ENCODE assay signal across 8 mouse cellular contexts in genomic region chr4:132884844-132885374, GRCm38 (mm10). TPM values are rescaled to one million over a fixed set of nuclear protein-coding genes. Genes with fewer than 3 reads are reported as not detected.
A peak's percentile ranks its signal among the peaks of the same experiment; 100 is the strongest.
DNase-seq lines count a peak whose midpoint lies in the region; ATAC-seq and TF ChIP-seq lines count a peak whose summit lies in the region.

No protein-coding gene starts in this region.

- peak overlapping the region; percentile 67 for H3K4me2 ChIP-seq in forebrain, postnatal 0 days (ENCODE audit: low read depth)
- peak overlapping the region; percentile 93 for H3K4me2 ChIP-seq in liver, embryonic 12.5 days
- peak overlapping the region; percentile 87 for H3K4me2 ChIP-seq in neural tube, embryonic 15.5 days

- no peak for TF ChIP-seq CTCF in forebrain, postnatal 0 days (IDR thresholded peaks at IDR 0.05; ENCODE audit: low read depth)

- 6% methylated on average over 9 of the region's 9 CpGs for WGBS in forebrain, postnatal 0 days
- 11% methylated on average over 9 of the region's 9 CpGs for WGBS in liver, embryonic 12.5 days (ENCODE audit: insufficient replicate concordance)
- WGBS in neural tube, embryonic 15.5 days = 17% methylated on average over 9 of the region's 9 CpGs

- H3K9ac ChIP-seq in ES-E14 (ENCODE audit: insufficient read depth, low read depth, low read length, poor library complexity, severe bottlenecking) = peak overlapping the region; percentile 92
- H3K9ac ChIP-seq in forebrain, postnatal 0 days = peak overlapping the region; percentile 82
- H3K9ac ChIP-seq in liver, embryonic 12.5 days = peak overlapping the region; percentile 92
- peak overlapping the region; percentile 97 for H3K9ac ChIP-seq in neural tube, embryonic 15.5 days (replicated peaks)

- DNase-seq in cerebellum, adult 9-11 months = peak; percentile 16
- no peak for DNase-seq in cerebellum, postnatal 25 days
- DNase-seq in ES-E14 (ENCODE audit: low read depth, low spot score) = no peak
- no peak for DNase-seq in forebrain, postnatal 0 days
- DNase-seq in kidney, postnatal 4 days = no peak
- DNase-seq in gastrocnemius, adult 18-20 months (ENCODE audit: low spot score) = no peak

- H3K27me3 ChIP-seq in forebrain, postnatal 0 days (ENCODE audit: insufficient read depth, low read length) = no peaks in the 10 kb centered on the region
- no peaks in the 10 kb centered on the region for H3K27me3 ChIP-seq in liver, embryonic 12.5 days (replicated peaks)
- no peaks in the 10 kb centered on the region for H3K27me3 ChIP-seq in neural tube, embryonic 15.5 days (replicated peaks)

- ATAC-seq in forebrain, postnatal 0 days = no peak
- no peak for ATAC-seq in liver, embryonic 12.5 days
- ATAC-seq in neural tube, embryonic 15.5 days (ENCODE audit: low FRiP score) = no peak

- in situ Hi-C loops in ES-E14 (cut with MboI; ENCODE audit: low sequenced_read_pairs in 2 of 2, unreplicated experiment in 2 of 2) = no loop called here

- H3K27ac ChIP-seq in ES-E14 (ENCODE audit: insufficient read depth, low read depth, low read length, poor library complexity, severe bottlenecking) = 0 out of 2 replicates have a peak overlapping the region, but pooled peaks have one; percentile 56
- no peak overlapping the region for H3K27ac ChIP-seq in forebrain, postnatal 0 days (ENCODE audit: low read depth, low read length)
- H3K27ac ChIP-seq in liver, embryonic 12.5 days = peak overlapping the region; percentile 89
- H3K27ac ChIP-seq in neural tube, embryonic 15.5 days (replicated peaks) = peak overlapping the region; percentile 87

- no peaks in the 10 kb centered on the region; a peak in 1 of 4 replicates for H3K4me1 ChIP-seq in ES-E14 (ENCODE audit: control insufficient read depth in 2 of 2, insufficient read depth in 2 of 2, low read length in 2 of 2, poor library complexity in 1 of 2)
- peaks cover 8% of the 10 kb centered on the region; the same call in 1 of the 2 replicates for H3K4me1 ChIP-seq in forebrain, postnatal 0 days (ENCODE audit: insufficient read depth)
- peaks cover 28% of the 10 kb centered on the region for H3K4me1 ChIP-seq in liver, embryonic 12.5 days
- peaks cover 36% of the 10 kb centered on the region for H3K4me1 ChIP-seq in neural tube, embryonic 15.5 days

- peaks cover 2% of the 10 kb centered on the region; the same call in 1 of the 2 replicates for H3K36me3 ChIP-seq in ES-E14 (ENCODE audit: control insufficient read depth, insufficient read depth, low read length, poor library complexity, severe bottlenecking)
- peaks cover 5% of the 10 kb centered on the region; the same call in 1 of the 2 replicates for H3K36me3 ChIP-seq in forebrain, postnatal 0 days (ENCODE audit: insufficient read depth)
- H3K36me3 ChIP-seq in liver, embryonic 12.5 days = peaks cover 14% of the 10 kb centered on the region
- peaks cover 6% of the 10 kb centered on the region; the same call in 1 of the 2 replicates for H3K36me3 ChIP-seq in neural tube, embryonic 15.5 days

- peak overlapping the region; percentile 83 to 91 for H3K4me3 ChIP-seq in ES-E14 (ENCODE audit: insufficient read depth in 1 of 2, low read depth in 1 of 2, low read length in 2 of 2, poor library complexity in 1 of 2, severe bottlenecking in 1 of 2)
- H3K4me3 ChIP-seq in forebrain, postnatal 0 days (ENCODE audit: low read depth, low read length) = peak overlapping the region; percentile 75
- H3K4me3 ChIP-seq in liver, embryonic 12.5 days = peak overlapping the region; percentile 83
- peak overlapping the region; percentile 98 for H3K4me3 ChIP-seq in neural tube, embryonic 15.5 days (replicated peaks)

- no peaks in the 10 kb centered on the region for H3K9me3 ChIP-seq in ES-E14 (ENCODE audit: control insufficient read depth, insufficient read depth, low read depth, low read length)
- no peaks in the 10 kb centered on the region for H3K9me3 ChIP-seq in forebrain, postnatal 0 days (ENCODE audit: low read length)
- no peaks in the 10 kb centered on the region for H3K9me3 ChIP-seq in liver, embryonic 12.5 days (replicated peaks)
- H3K9me3 ChIP-seq in neural tube, embryonic 15.5 days (replicated peaks) = no peaks in the 10 kb centered on the region

TF ChIP-seq in ES-E14, 5 proteins besides CTCF, POLR2A, EP300 and RAD21:
- TF ChIP-seq ZNF384 (IDR thresholded peaks at IDR 0.05; ENCODE audit: low read depth, low read length) = no peak
TF ChIP-seq in ES-E14: peak in this region for 0.

RNA-seq across cellular contexts. Expression of gene Stx12, which starts 0.6 kb away (rescaled TPM):
- 22.7 and 27.6 TPM in 2 replicates for total RNA-seq in ES-E14 (2012; rRNA removed)
- 168 and 180 TPM in 2 replicates for total RNA-seq in forebrain, postnatal 0 days (2014; rRNA removed)
- polyA plus RNA-seq in forebrain, postnatal 0 days (2015; fragmentation: Nextera tagmentation; extraction: Ambion mirVana) = 163 and 170 TPM in 2 replicates
- 21.0 and 21.7 TPM in 2 replicates for polyA plus RNA-seq in liver, embryonic 12.5 days (2016; fragmentation: Nextera tagmentation; extraction: Ambion mirVana)
- 124 and 134 TPM in 2 replicates for polyA plus RNA-seq in neural tube, embryonic 15.5 days (2015; fragmentation: Nextera tagmentation; extraction: Ambion mirVana)
- total RNA-seq in gastrocnemius, adult 18-20 months (2021) = 10 to 100 TPM; 24.6 to 26.5 TPM

RNA-seq across cellular contexts. Expression of gene Fam76a, which starts 37.4 kb away (rescaled TPM):
- 12.5 and 14.9 TPM in 2 replicates for total RNA-seq in ES-E14 (2012; rRNA removed)
- 27.9 and 29.8 TPM in 2 replicates for total RNA-seq in forebrain, postnatal 0 days (2014; rRNA removed)
- polyA plus RNA-seq in forebrain, postnatal 0 days (2015; fragmentation: Nextera tagmentation; extraction: Ambion mirVana) = 28.0 and 41.0 TPM in 2 replicates
- 22.6 and 25.8 TPM in 2 replicates for polyA plus RNA-seq in liver, embryonic 12.5 days (2016; fragmentation: Nextera tagmentation; extraction: Ambion mirVana)
- 37.3 and 37.5 TPM in 2 replicates for polyA plus RNA-seq in neural tube, embryonic 15.5 days (2015; fragmentation: Nextera tagmentation; extraction: Ambion mirVana)
- total RNA-seq in gastrocnemius, adult 18-20 months (2021) = 10 to 100 TPM; 23.5 to 23.9 TPM

RNA-seq across cellular contexts. Expression of gene Ppp1r8, which starts 41.9 kb away (rescaled TPM):
- 90.8 and 105 TPM in 2 replicates for total RNA-seq in ES-E14 (2012; rRNA removed)
- total RNA-seq in forebrain, postnatal 0 days (2014; rRNA removed) = 76.4 and 77.8 TPM in 2 replicates
- 42.7 and 47.7 TPM in 2 replicates for polyA plus RNA-seq in forebrain, postnatal 0 days (2015; fragmentation: Nextera tagmentation; extraction: Ambion mirVana)
- polyA plus RNA-seq in liver, embryonic 12.5 days (2016; fragmentation: Nextera tagmentation; extraction: Ambion mirVana) = 30.7 and 32.6 TPM in 2 replicates
- 56.0 and 58.7 TPM in 2 replicates for polyA plus RNA-seq in neural tube, embryonic 15.5 days (2015; fragmentation: Nextera tagmentation; extraction: Ambion mirVana)
- total RNA-seq in gastrocnemius, adult 18-20 months (2021) = 10 to 100 TPM; 14.6 to 15.7 TPM
